ENCODE assay signal across 13 mouse cellular contexts in the genomic region with DNA sequence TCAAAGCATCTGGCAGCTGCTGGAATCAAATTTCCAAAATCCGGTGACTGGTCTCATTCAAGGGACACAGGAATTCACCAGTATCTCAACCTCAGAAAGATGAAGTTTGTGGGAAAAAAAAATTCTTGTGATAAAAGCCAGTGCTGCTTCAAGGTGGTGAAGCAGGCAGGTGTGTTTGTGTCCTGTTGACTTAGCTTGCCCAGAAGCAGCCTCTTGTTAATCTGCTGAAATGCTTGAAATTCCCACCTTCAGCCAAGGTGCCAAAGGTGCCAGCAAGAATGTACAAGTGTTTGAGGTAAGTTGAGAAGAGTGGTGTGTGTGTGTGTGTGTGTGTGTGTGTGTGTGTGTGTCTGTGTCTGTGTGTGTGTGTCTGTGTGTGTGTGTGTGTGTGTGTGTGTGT. TPM values are rescaled to one million over a fixed set of nuclear protein-coding genes. Genes with fewer than 3 reads are reported as not detected.
"Had no signal": no experiment of that assay in that cellular context is flagged by ENCODE, and none has a peak within 500 bp of the region (broad histone marks: within the 10 kb centered on the region; RNA-seq: fewer than 3 reads in every experiment).

No protein-coding gene starts in this region.

- H3K27ac ChIP-seq: limb, embryonic 13.5 days; liver, embryonic 15.5 days; midbrain, embryonic 12.5 days; neural tube, embryonic 13.5 days; stomach, embryonic 15.5 days had no signal

- H3K27me3 ChIP-seq: limb, embryonic 13.5 days; liver, embryonic 15.5 days; midbrain, embryonic 12.5 days; neural tube, embryonic 13.5 days; stomach, embryonic 15.5 days had no signal

- H3K4me1 ChIP-seq: liver, embryonic 15.5 days; midbrain, embryonic 12.5 days; neural tube, embryonic 13.5 days had no signal

- H3K9me3 ChIP-seq: limb, embryonic 13.5 days; liver, embryonic 15.5 days; midbrain, embryonic 12.5 days; neural tube, embryonic 13.5 days; stomach, embryonic 15.5 days had no signal

- H3K4me3 ChIP-seq: limb, embryonic 13.5 days; liver, embryonic 15.5 days; midbrain, embryonic 12.5 days; neural tube, embryonic 13.5 days; stomach, embryonic 15.5 days had no signal

- H3K36me3 ChIP-seq: limb, embryonic 13.5 days; liver, embryonic 15.5 days; midbrain, embryonic 12.5 days; neural tube, embryonic 13.5 days; stomach, embryonic 15.5 days had no signal

- H3K4me2 ChIP-seq: limb, embryonic 13.5 days; liver, embryonic 15.5 days; midbrain, embryonic 12.5 days; neural tube, embryonic 13.5 days; stomach, embryonic 15.5 days had no signal

- DNase-seq: kidney, adult 18-20 months; kidney, postnatal 10 days; left cerebral cortex, postnatal 4 days; retina, postnatal 1 day; right cerebral cortex, postnatal 14 days; thymus, postnatal 36 days had no signal

- ATAC-seq: midbrain, embryonic 16.5 days had no signal

- H3K9ac ChIP-seq: limb, embryonic 13.5 days; liver, embryonic 15.5 days; midbrain, embryonic 12.5 days; neural tube, embryonic 13.5 days; stomach, embryonic 15.5 days had no signal

RNA-seq across cellular contexts. Expression of a gene that starts 6.2 kb away (rescaled TPM):
- polyA plus RNA-seq: liver, adult 2 months had no signal
